27 mouse cellular contexts compared by ENCODE assay signal in genomic region chr2:5939911-5940310, GRCm38 (mm10). TPM values are rescaled to one million over a fixed set of nuclear protein-coding genes. Genes with fewer than 3 reads are reported as not detected.
"Had no signal": no experiment of that assay in that cellular context is flagged by ENCODE, and none has a peak within 500 bp of the region (broad histone marks: within the 10 kb centered on the region; RNA-seq: fewer than 3 reads in every experiment).

No protein-coding gene starts in this region.

- H3K4me1 ChIP-seq: embryonic facial prominence, embryonic 12.5 days; embryonic facial prominence, embryonic 13.5 days; embryonic facial prominence, embryonic 15.5 days had no signal

- DNase-seq: cerebellum, adult 2 months; cerebellum, adult 8-10 months; cerebellum, adult 9-10 months; cerebellum, adult 9-11 months; cerebellum, postnatal 10 days; cerebellum, postnatal 14 days; cerebellum, postnatal 36 days; embryo, embryonic 11 days; forebrain, postnatal 0 days; gastrocnemius, adult 2 months; gastrocnemius, postnatal 10 days; gastrocnemius, postnatal 14 days; gastrocnemius, postnatal 25 days; gastrocnemius, postnatal 36 days; heart, adult 18-20 months; heart, adult 2 months had no signal

- H3K27ac ChIP-seq: embryonic facial prominence, embryonic 10.5 days; embryonic facial prominence, embryonic 12.5 days; embryonic facial prominence, embryonic 13.5 days; embryonic facial prominence, embryonic 15.5 days; forebrain, embryonic 10.5 days; forebrain, embryonic 12.5 days; forebrain, embryonic 13.5 days; forebrain, embryonic 15.5 days; gastrocnemius, adult 2 months; heart, adult 2 months had no signal

- H3K27me3 ChIP-seq: embryonic facial prominence, embryonic 12.5 days; embryonic facial prominence, embryonic 13.5 days; embryonic facial prominence, embryonic 15.5 days; forebrain, embryonic 12.5 days; forebrain, embryonic 13.5 days; forebrain, embryonic 15.5 days had no signal

- H3K36me3 ChIP-seq: embryonic facial prominence, embryonic 10.5 days; embryonic facial prominence, embryonic 12.5 days; embryonic facial prominence, embryonic 13.5 days; embryonic facial prominence, embryonic 15.5 days; forebrain, embryonic 10.5 days; forebrain, embryonic 12.5 days; forebrain, embryonic 15.5 days had no signal

- H3K9me3 ChIP-seq: embryonic facial prominence, embryonic 10.5 days; embryonic facial prominence, embryonic 12.5 days; embryonic facial prominence, embryonic 13.5 days; embryonic facial prominence, embryonic 15.5 days; forebrain, embryonic 10.5 days; forebrain, embryonic 12.5 days; forebrain, embryonic 13.5 days; forebrain, embryonic 15.5 days had no signal

- H3K4me2 ChIP-seq: embryonic facial prominence, embryonic 12.5 days; embryonic facial prominence, embryonic 13.5 days; embryonic facial prominence, embryonic 15.5 days; forebrain, embryonic 12.5 days; forebrain, embryonic 13.5 days; forebrain, embryonic 15.5 days had no signal

- H3K9ac ChIP-seq: embryonic facial prominence, embryonic 12.5 days; embryonic facial prominence, embryonic 13.5 days; embryonic facial prominence, embryonic 15.5 days; forebrain, embryonic 12.5 days; forebrain, embryonic 13.5 days; forebrain, embryonic 15.5 days; forebrain, postnatal 0 days had no signal

- H3K4me3 ChIP-seq: embryonic facial prominence, embryonic 10.5 days; embryonic facial prominence, embryonic 12.5 days; embryonic facial prominence, embryonic 13.5 days; embryonic facial prominence, embryonic 15.5 days; erythroblast, embryonic 14.5 days; forebrain, embryonic 10.5 days; forebrain, embryonic 12.5 days; forebrain, embryonic 13.5 days; forebrain, embryonic 15.5 days; gastrocnemius, adult 2 months; heart, adult 2 months had no signal

- ATAC-seq: forebrain, embryonic 13.5 days; forebrain, embryonic 14.5 days; forebrain, embryonic 15.5 days; forebrain, embryonic 16.5 days; forebrain, postnatal 0 days had no signal

RNA-seq across cellular contexts. Expression of gene Dhtkd1, which starts 2.7 kb away (rescaled TPM):
- polyA plus RNA-seq: erythroblast, embryonic 14.5 days had no signal
